In genomic region chr5:77140861-77141260, GRCm38 (mm10) we compare ENCODE assay signal across 20 mouse cellular contexts. TPM values are rescaled to one million over a fixed set of nuclear protein-coding genes. Genes with fewer than 3 reads are reported as not detected.
DNase-seq lines count a peak whose midpoint lies in the region; ATAC-seq and TF ChIP-seq lines count a peak whose summit lies in the region.
"Had no signal": no experiment of that assay in that cellular context is flagged by ENCODE, and none has a peak within 500 bp of the region (broad histone marks: within the 10 kb centered on the region; RNA-seq: fewer than 3 reads in every experiment).

No protein-coding gene starts in this region.

- no peaks in the 10 kb centered on the region for H3K9me3 ChIP-seq in kidney, embryonic 16.5 days (ENCODE audit: low read length)
- no peaks in the 10 kb centered on the region for H3K9me3 ChIP-seq in liver, embryonic 12.5 days (replicated peaks)
- H3K9me3 ChIP-seq in liver, postnatal 0 days (ENCODE audit: low read length): no peaks in the 10 kb centered on the region
- no peaks in the 10 kb centered on the region for H3K9me3 ChIP-seq in CH12.LX (replicated peaks; ENCODE audit: low read length)
- no peaks in the 10 kb centered on the region for H3K9me3 ChIP-seq in MEL (replicated peaks; ENCODE audit: insufficient read depth, low read length)
- H3K9me3 ChIP-seq in midbrain, embryonic 13.5 days: no peaks in the 10 kb centered on the region
- H3K9me3 ChIP-seq: forebrain, embryonic 10.5 days; forebrain, embryonic 13.5 days; heart, embryonic 10.5 days; heart, embryonic 13.5 days had no signal

- H3K79me2 ChIP-seq in CH12.LX (replicated peaks; ENCODE audit: control insufficient read depth, extremely low read depth, insufficient read depth, poor library complexity, severe bottlenecking) (no peaks in the 10 kb centered on the region), MEL (ENCODE audit: control insufficient read depth, insufficient read depth, low read length, poor library complexity) (no peaks in the 10 kb centered on the region; the same call in 1 of the 2 replicates)

- no peak for TF ChIP-seq CTCF in liver, postnatal 0 days (IDR thresholded peaks at IDR 0.05; ENCODE audit: low read depth)
- TF ChIP-seq CTCF in CH12.LX (conservative IDR thresholded peaks at IDR 0.05 in 1 of 2, IDR thresholded peaks at IDR 0.05 in 1 of 2; ENCODE audit: low read depth in 2 of 2, low read length in 2 of 2): no peak
- no peak for TF ChIP-seq CTCF in MEL (IDR thresholded peaks at IDR 0.05 in 2 of 3, conservative IDR thresholded peaks at IDR 0.05 in 1 of 3; ENCODE audit: control insufficient read depth in 1 of 3, insufficient read depth in 1 of 3, low read depth in 2 of 3, low read length in 3 of 3, poor library complexity in 1 of 3, severe bottlenecking in 1 of 3)

- TF ChIP-seq EP300 in liver, postnatal 0 days (IDR thresholded peaks at IDR 0.05; ENCODE audit: low read depth): no peak
- TF ChIP-seq EP300 in CH12.LX (IDR thresholded peaks at IDR 0.05; ENCODE audit: low read length) (no peak), MEL (IDR thresholded peaks at IDR 0.05; ENCODE audit: low read depth in 1 of 2, low read length in 2 of 2) (no peak)

- H3K36me3 ChIP-seq in kidney, embryonic 16.5 days (ENCODE audit: insufficient read depth, low read length): no peaks in the 10 kb centered on the region
- no peaks in the 10 kb centered on the region for H3K36me3 ChIP-seq in liver, embryonic 12.5 days
- no peaks in the 10 kb centered on the region for H3K36me3 ChIP-seq in liver, postnatal 0 days (replicated peaks; ENCODE audit: insufficient read depth, low read length)
- H3K36me3 ChIP-seq in CH12.LX (replicated peaks in 1 of 2; ENCODE audit: control insufficient read depth in 1 of 2, insufficient read depth in 1 of 2, low read length in 1 of 2) (no peaks in the 10 kb centered on the region), MEL (ENCODE audit: control insufficient read depth in 1 of 2, insufficient read depth in 2 of 2, low read length in 2 of 2) (peaks cover 0 to 11% of the 10 kb centered on the region in 2 experiments; a peak in 2 of 4 replicates)
- no peaks in the 10 kb centered on the region for H3K36me3 ChIP-seq in midbrain, embryonic 13.5 days
- H3K36me3 ChIP-seq: forebrain, embryonic 10.5 days; heart, embryonic 10.5 days; heart, embryonic 13.5 days had no signal

- TF ChIP-seq POLR2A in CH12.LX (IDR thresholded peaks at IDR 0.05; ENCODE audit: low read depth, low read length) (no peak), MEL (IDR thresholded peaks at IDR 0.05; ENCODE audit: control insufficient read depth in 1 of 2, insufficient read depth in 1 of 2, low read depth in 1 of 2, low read length in 2 of 2, poor library complexity in 1 of 2) (no peak)

- H3K27me3 ChIP-seq in kidney, embryonic 16.5 days (ENCODE audit: insufficient read depth, low read length): no peaks in the 10 kb centered on the region
- H3K27me3 ChIP-seq in liver, embryonic 12.5 days (replicated peaks): no peaks in the 10 kb centered on the region
- H3K27me3 ChIP-seq in liver, postnatal 0 days (ENCODE audit: insufficient read depth, low read length): no peaks in the 10 kb centered on the region
- H3K27me3 ChIP-seq in CH12.LX (replicated peaks) (no peaks in the 10 kb centered on the region), MEL (ENCODE audit: control insufficient read depth in 1 of 2, insufficient read depth in 2 of 2, low read length in 2 of 2) (no peaks in the 10 kb centered on the region)
- peaks cover 30% of the 10 kb centered on the region for H3K27me3 ChIP-seq in midbrain, embryonic 13.5 days
- H3K27me3 ChIP-seq: heart, embryonic 13.5 days had no signal

- WGBS in kidney, embryonic 16.5 days: 59% methylated on average over 6 of the region's 6 CpGs
- 84% methylated on average over 6 of the region's 6 CpGs for WGBS in liver, embryonic 12.5 days (ENCODE audit: insufficient replicate concordance)
- WGBS in liver, postnatal 0 days (ENCODE audit: insufficient replicate concordance): 89% methylated on average over 6 of the region's 6 CpGs
- WGBS in midbrain, embryonic 13.5 days: 93% methylated on average over 6 of the region's 6 CpGs

- dilution Hi-C loops in CH12.LX (cut with MboI; ENCODE audit: extremely low pct_ligation_motif_present, extremely low pct_unique_long_range_greater_than_20kb, low sequenced_read_pairs): no loop called here

- peak overlapping the region; percentile 45; the same call in 1 of the 2 replicates for H3K27ac ChIP-seq in kidney, embryonic 16.5 days (ENCODE audit: low read length)
- H3K27ac ChIP-seq in liver, embryonic 12.5 days: no peak overlapping the region
- no peak overlapping the region for H3K27ac ChIP-seq in liver, postnatal 0 days (ENCODE audit: low read depth)
- H3K27ac ChIP-seq in CH12.LX (ENCODE audit: insufficient read depth, low read depth): no peak overlapping the region
- no peak overlapping the region for H3K27ac ChIP-seq in MEL (ENCODE audit: control insufficient read depth, low read depth, low read length)
- H3K27ac ChIP-seq in midbrain, embryonic 13.5 days: no peak overlapping the region
- H3K27ac ChIP-seq: forebrain, embryonic 10.5 days; forebrain, embryonic 13.5 days had no signal

- H3K4me1 ChIP-seq in kidney, embryonic 16.5 days (ENCODE audit: insufficient read depth, low read length): peaks cover 8% of the 10 kb centered on the region
- peaks cover 10% of the 10 kb centered on the region for H3K4me1 ChIP-seq in liver, embryonic 12.5 days
- peaks cover 11% of the 10 kb centered on the region for H3K4me1 ChIP-seq in liver, postnatal 0 days (ENCODE audit: insufficient read depth)
- H3K4me1 ChIP-seq in CH12.LX (ENCODE audit: control insufficient read depth in 1 of 2, insufficient read depth in 2 of 2): peaks cover 27 to 64% of the 10 kb centered on the region in 2 experiments
- H3K4me1 ChIP-seq in MEL (ENCODE audit: control insufficient read depth in 1 of 2, insufficient read depth in 2 of 2, low read length in 2 of 2): peaks cover 5 to 15% of the 10 kb centered on the region in 2 experiments; a peak in 3 of 4 replicates
- H3K4me1 ChIP-seq in midbrain, embryonic 13.5 days (replicated peaks): peaks cover 19% of the 10 kb centered on the region

- H3K4me3 ChIP-seq in kidney, embryonic 16.5 days (ENCODE audit: low read length): no peak overlapping the region
- no peak overlapping the region for H3K4me3 ChIP-seq in liver, embryonic 12.5 days
- no peak overlapping the region for H3K4me3 ChIP-seq in liver, postnatal 0 days (ENCODE audit: low read depth, low read length)
- H3K4me3 ChIP-seq in CH12.LX (replicated peaks in 1 of 3; ENCODE audit: low read depth in 2 of 3, low read length in 2 of 3, poor library complexity in 1 of 3) (peak overlapping the region in 1 of 3 experiments; percentile 56), MEL (ENCODE audit: control insufficient read depth in 1 of 2, insufficient read depth in 1 of 2, low read depth in 2 of 2, low read length in 2 of 2) (peak overlapping the region; percentile 46 to 88)
- H3K4me3 ChIP-seq in midbrain, embryonic 13.5 days (replicated peaks): no peak overlapping the region
- H3K4me3 ChIP-seq: forebrain, embryonic 10.5 days; forebrain, embryonic 13.5 days; heart, adult 2 months; heart, embryonic 10.5 days; heart, embryonic 13.5 days had no signal

- H3K4me2 ChIP-seq in kidney, embryonic 16.5 days (replicated peaks; ENCODE audit: low read depth, low read length): no peak overlapping the region
- peak overlapping the region; percentile 58; the same call in 1 of the 2 replicates for H3K4me2 ChIP-seq in liver, embryonic 12.5 days
- no peak overlapping the region for H3K4me2 ChIP-seq in liver, postnatal 0 days (ENCODE audit: low read depth, low read length)
- peak overlapping the region; percentile 89 for H3K4me2 ChIP-seq in CH12.LX (ENCODE audit: insufficient read depth, low read depth, poor library complexity, severe bottlenecking)
- H3K4me2 ChIP-seq in midbrain, embryonic 13.5 days (replicated peaks): no peak overlapping the region
- H3K4me2 ChIP-seq: forebrain, embryonic 13.5 days had no signal

- in situ Hi-C loops in CH12.LX (cut with MboI; ENCODE audit: low pct_ligation_motif_present, low pct_unique_long_range_greater_than_20kb, low sequenced_read_pairs): no loop called here

- TF ChIP-seq RAD21 in CH12.LX (IDR thresholded peaks at IDR 0.05; ENCODE audit: low read depth, low read length) (no peak), MEL (IDR thresholded peaks at IDR 0.05; ENCODE audit: low read depth, low read length) (no peak)

- DNase-seq in kidney, adult 18-20 months: no peak
- no peak for DNase-seq in liver, postnatal 0 days
- DNase-seq in CH12.LX (ENCODE audit: extremely low read depth): no peak
- no peak for DNase-seq in MEL (ENCODE audit: low read depth, low spot score)
- DNase-seq in ovary, adult 18-20 months (ENCODE audit: low spot score): no peak
- DNase-seq: adrenal gland, postnatal 10 days; adrenal gland, postnatal 36 days; gastrocnemius, postnatal 10 days; gastrocnemius, postnatal 36 days; heart, postnatal 14 days had no signal

- no peak overlapping the region for H3K9ac ChIP-seq in kidney, embryonic 16.5 days (replicated peaks; ENCODE audit: low read length)
- H3K9ac ChIP-seq in liver, embryonic 12.5 days: no peak overlapping the region
- H3K9ac ChIP-seq in liver, postnatal 0 days (replicated peaks): no peak overlapping the region
- H3K9ac ChIP-seq in CH12.LX (ENCODE audit: insufficient read depth, low read depth): peak overlapping the region; percentile 71
- peak overlapping the region; percentile 85 for H3K9ac ChIP-seq in MEL (ENCODE audit: control insufficient read depth, low read depth, low read length, poor library complexity, severe bottlenecking)
- no peak overlapping the region for H3K9ac ChIP-seq in midbrain, embryonic 13.5 days (replicated peaks)
- H3K9ac ChIP-seq: forebrain, embryonic 13.5 days had no signal

- ATAC-seq in kidney, embryonic 16.5 days (ENCODE audit: low FRiP score, low TSS enrichment): no peak
- no peak for ATAC-seq in liver, embryonic 12.5 days
- no peak for ATAC-seq in liver, postnatal 0 days
- no peak for ATAC-seq in midbrain, embryonic 13.5 days
- ATAC-seq: forebrain, embryonic 13.5 days; forebrain, embryonic 16.5 days; Patski had no signal

TF ChIP-seq in CH12.LX, 34 proteins besides CTCF, POLR2A, EP300 and RAD21 (continues in another document):
- no peak for TF ChIP-seq CHD2 (IDR thresholded peaks at IDR 0.05; ENCODE audit: low read length)

RNA-seq across cellular contexts. Expression of gene Hopx, which starts 25.9 kb away (rescaled TPM):
- 1.1 and 1.8 TPM in 2 replicates for polyA plus RNA-seq in kidney, embryonic 16.5 days (2015; fragmentation: Nextera tagmentation; extraction: Ambion mirVana)
- polyA plus RNA-seq in liver, embryonic 12.5 days (2016; fragmentation: Nextera tagmentation; extraction: Ambion mirVana): 0.19 TPM in 1 of 2 replicates, not detected in the other
- polyA plus RNA-seq in liver, postnatal 0 days (2015; fragmentation: Nextera tagmentation; extraction: Ambion mirVana): 0.78 and 0.95 TPM in 2 replicates
- total RNA-seq in CH12.LX (2012; rRNA removed): 22.2 and 26.4 TPM in 2 replicates
- total RNA-seq in CH12.LX (2014; rRNA removed): 19.6 and 20.0 TPM in 2 replicates
- polyA plus RNA-seq in CH12.LX (2012; ENCODE audit: insufficient read length, low read depth): 15.1 and 17.6 TPM in 2 replicates
- total RNA-seq in MEL (2012; rRNA removed): 42.3 and 43.4 TPM in 2 replicates
- polyA plus RNA-seq in MEL (2012; ENCODE audit: insufficient read depth in 1 of 2, insufficient read length in 2 of 2, low read depth in 1 of 2, low replicate concordance in 2 of 2, missing spikeins in 1 of 2): 10 to 100 TPM in 1 of 2 experiments, not detected in 1; 26.8 TPM
- 0.52 and 0.62 TPM in 2 replicates for polyA plus RNA-seq in midbrain, embryonic 13.5 days (2015; fragmentation: Nextera tagmentation; extraction: Ambion mirVana)
- polyA plus RNA-seq: Patski had no signal

Comparison
In these comparisons a context has a peak if more than half of its experiments do, and no peak if none do; other contexts are left out.
1. H3K4me2 ChIP-seq: peak in liver, embryonic 12.5 days (single experiment) and CH12.LX (single experiment); none in kidney, embryonic 16.5 days (single experiment), liver, postnatal 0 days (single experiment) and midbrain, embryonic 13.5 days (single experiment).
2. H3K4me3 ChIP-seq: peak in MEL (2 of 2); none in kidney, embryonic 16.5 days (single experiment), liver, embryonic 12.5 days (single experiment), liver, postnatal 0 days (single experiment) and midbrain, embryonic 13.5 days (single experiment).
3. H3K9ac ChIP-seq: peak in CH12.LX (single experiment) and MEL (single experiment); none in kidney, embryonic 16.5 days (single experiment), liver, embryonic 12.5 days (single experiment), liver, postnatal 0 days (single experiment) and midbrain, embryonic 13.5 days (single experiment).